ENCODE assay signal across 25 mouse cellular contexts in genomic region chr13:36552522-36553246, GRCm38 (mm10).
DNase-seq lines count a peak whose midpoint lies in the region; ATAC-seq and TF ChIP-seq lines count a peak whose summit lies in the region.
"Had no signal": no experiment of that assay in that cellular context is flagged by ENCODE, and none has a peak within 500 bp of the region (broad histone marks: within the 10 kb centered on the region; RNA-seq: fewer than 3 reads in every experiment).

No protein-coding gene starts in this region.

- H3K9ac ChIP-seq in hindbrain, postnatal 0 days (replicated peaks; ENCODE audit: low read length): no peak overlapping the region
- no peak overlapping the region for H3K9ac ChIP-seq in hindbrain, embryonic 14.5 days
- no peak overlapping the region for H3K9ac ChIP-seq in lung, embryonic 14.5 days
- H3K9ac ChIP-seq in midbrain, embryonic 14.5 days (replicated peaks; ENCODE audit: low read length): no peak overlapping the region
- no peak overlapping the region for H3K9ac ChIP-seq in midbrain, embryonic 16.5 days (ENCODE audit: low read depth, low read length)
- no peak overlapping the region for H3K9ac ChIP-seq in neural tube, embryonic 14.5 days (replicated peaks; ENCODE audit: low read depth, low read length)
- no peak overlapping the region for H3K9ac ChIP-seq in neural tube, embryonic 15.5 days (replicated peaks)
- H3K9ac ChIP-seq: embryonic facial prominence, embryonic 12.5 days; embryonic facial prominence, embryonic 15.5 days; heart, embryonic 13.5 days had no signal

- WGBS in hindbrain, postnatal 0 days: 67% methylated on average over 3 of the region's 3 CpGs
- WGBS in hindbrain, embryonic 14.5 days: 75% methylated on average over 3 of the region's 3 CpGs
- 52% methylated on average over 3 of the region's 3 CpGs for WGBS in lung, embryonic 14.5 days
- 83% methylated on average over 3 of the region's 3 CpGs for WGBS in midbrain, embryonic 14.5 days
- 64% methylated on average over 3 of the region's 3 CpGs for WGBS in midbrain, embryonic 16.5 days
- WGBS in neural tube, embryonic 14.5 days: 64% methylated on average over 3 of the region's 3 CpGs
- WGBS in neural tube, embryonic 15.5 days: 58% methylated on average over 3 of the region's 3 CpGs

- no peaks in the 10 kb centered on the region for H3K36me3 ChIP-seq in hindbrain, postnatal 0 days (ENCODE audit: insufficient read depth, low read length)
- H3K36me3 ChIP-seq in hindbrain, embryonic 14.5 days (replicated peaks; ENCODE audit: control insufficient read depth, insufficient read depth): no peaks in the 10 kb centered on the region
- H3K36me3 ChIP-seq in lung, embryonic 14.5 days (ENCODE audit: insufficient read depth): no peaks in the 10 kb centered on the region
- H3K36me3 ChIP-seq in midbrain, embryonic 14.5 days (ENCODE audit: control insufficient read depth, insufficient read depth, low read length): no peaks in the 10 kb centered on the region
- no peaks in the 10 kb centered on the region for H3K36me3 ChIP-seq in midbrain, embryonic 16.5 days (ENCODE audit: control insufficient read depth, insufficient read depth, low read length)
- H3K36me3 ChIP-seq in neural tube, embryonic 14.5 days (ENCODE audit: control insufficient read depth, insufficient read depth, low read length): no peaks in the 10 kb centered on the region
- no peaks in the 10 kb centered on the region for H3K36me3 ChIP-seq in neural tube, embryonic 15.5 days
- H3K36me3 ChIP-seq: embryonic facial prominence, embryonic 12.5 days; embryonic facial prominence, embryonic 15.5 days; heart, embryonic 10.5 days; heart, embryonic 13.5 days had no signal

- peak; percentile 41 for TF ChIP-seq CTCF in hindbrain, postnatal 0 days (IDR thresholded peaks at IDR 0.05; ENCODE audit: low read depth)
- peak; percentile 37 for TF ChIP-seq CTCF in lung, embryonic 14.5 days (IDR thresholded peaks at IDR 0.05; ENCODE audit: low read depth)

- no peak for ATAC-seq in hindbrain, postnatal 0 days
- ATAC-seq in hindbrain, embryonic 14.5 days (ENCODE audit: low FRiP score): no peak
- ATAC-seq in lung, embryonic 14.5 days (ENCODE audit: insufficient read depth): peak; percentile 59
- ATAC-seq in midbrain, embryonic 14.5 days (ENCODE audit: low FRiP score, low TSS enrichment): no peak
- no peak for ATAC-seq in midbrain, embryonic 16.5 days
- 0 out of 2 replicates have a peak, but pooled peaks have one; percentile 15 for ATAC-seq in neural tube, embryonic 14.5 days (ENCODE audit: low read depth)
- no peak for ATAC-seq in neural tube, embryonic 15.5 days (ENCODE audit: low FRiP score)
- ATAC-seq: CD4-positive, CD25-positive, alpha-beta regulatory T cell, adult 4 months; forebrain, embryonic 14.5 days had no signal

- H3K4me2 ChIP-seq in hindbrain, postnatal 0 days (ENCODE audit: low read depth, low read length): no peak overlapping the region
- no peak overlapping the region for H3K4me2 ChIP-seq in hindbrain, embryonic 14.5 days (replicated peaks)
- H3K4me2 ChIP-seq in lung, embryonic 14.5 days: no peak overlapping the region
- H3K4me2 ChIP-seq in midbrain, embryonic 14.5 days (ENCODE audit: low read length): no peak overlapping the region
- H3K4me2 ChIP-seq in midbrain, embryonic 16.5 days (ENCODE audit: low read length): no peak overlapping the region
- no peak overlapping the region for H3K4me2 ChIP-seq in neural tube, embryonic 14.5 days (ENCODE audit: low read depth, low read length)
- H3K4me2 ChIP-seq in neural tube, embryonic 15.5 days: no peak overlapping the region
- H3K4me2 ChIP-seq: embryonic facial prominence, embryonic 12.5 days; embryonic facial prominence, embryonic 15.5 days; heart, embryonic 13.5 days had no signal

- H3K27me3 ChIP-seq in hindbrain, postnatal 0 days (ENCODE audit: insufficient read depth, low read length): no peaks in the 10 kb centered on the region
- H3K27me3 ChIP-seq in hindbrain, embryonic 14.5 days (ENCODE audit: control insufficient read depth, insufficient read depth, low read length): no peaks in the 10 kb centered on the region
- no peaks in the 10 kb centered on the region for H3K27me3 ChIP-seq in lung, embryonic 14.5 days (ENCODE audit: insufficient read depth, low read length)
- no peaks in the 10 kb centered on the region for H3K27me3 ChIP-seq in midbrain, embryonic 14.5 days (ENCODE audit: control insufficient read depth, insufficient read depth, low read length)
- no peaks in the 10 kb centered on the region for H3K27me3 ChIP-seq in midbrain, embryonic 16.5 days (ENCODE audit: control insufficient read depth, insufficient read depth, low read depth, low read length)
- H3K27me3 ChIP-seq in neural tube, embryonic 14.5 days (ENCODE audit: control insufficient read depth, insufficient read depth, low read length): no peaks in the 10 kb centered on the region
- no peaks in the 10 kb centered on the region for H3K27me3 ChIP-seq in neural tube, embryonic 15.5 days (replicated peaks)
- H3K27me3 ChIP-seq: embryonic facial prominence, embryonic 12.5 days; embryonic facial prominence, embryonic 15.5 days; heart, embryonic 13.5 days had no signal

- H3K27ac ChIP-seq in hindbrain, postnatal 0 days: no peak overlapping the region
- H3K27ac ChIP-seq in hindbrain, embryonic 14.5 days: no peak overlapping the region
- peak overlapping the region; percentile 30; the same call in 1 of the 2 replicates for H3K27ac ChIP-seq in lung, embryonic 14.5 days (ENCODE audit: low read depth)
- H3K27ac ChIP-seq in midbrain, embryonic 14.5 days (replicated peaks; ENCODE audit: low read depth, low read length): no peak overlapping the region
- no peak overlapping the region for H3K27ac ChIP-seq in midbrain, embryonic 16.5 days (ENCODE audit: low read length)
- no peak overlapping the region for H3K27ac ChIP-seq in neural tube, embryonic 14.5 days (ENCODE audit: low read depth, low read length)
- H3K27ac ChIP-seq in neural tube, embryonic 15.5 days (replicated peaks): no peak overlapping the region
- H3K27ac ChIP-seq: embryonic facial prominence, embryonic 12.5 days; embryonic facial prominence, embryonic 15.5 days; heart, adult 2 months; heart, embryonic 10.5 days; heart, embryonic 13.5 days had no signal

- peak; percentile 28 for DNase-seq in hindbrain, postnatal 0 days (ENCODE audit: low spot score)
- no peak for DNase-seq in hindbrain, embryonic 14.5 days (ENCODE audit: low spot score)
- peak; percentile 66 for DNase-seq in lung, embryonic 14.5 days
- no peak for DNase-seq in lung, postnatal 10 days
- peak; percentile 39 for DNase-seq in midbrain, embryonic 14.5 days
- DNase-seq: adrenal gland, adult 2 months; adrenal gland, postnatal 14 days; cerebellum, adult 11 months; cerebellum, adult 2 months; cerebellum, adult 9-11 months; cerebellum, postnatal 25 days; gastrocnemius, postnatal 10 days; gastrocnemius, postnatal 36 days; heart, adult 2 months; heart, postnatal 14 days; heart, postnatal 4 days had no signal

- H3K4me1 ChIP-seq in hindbrain, postnatal 0 days (ENCODE audit: insufficient read depth, low read length): no peaks in the 10 kb centered on the region; the same call in 1 of the 2 replicates
- H3K4me1 ChIP-seq in hindbrain, embryonic 14.5 days (replicated peaks; ENCODE audit: control insufficient read depth, insufficient read depth, low read length): no peaks in the 10 kb centered on the region
- H3K4me1 ChIP-seq in lung, embryonic 14.5 days (ENCODE audit: insufficient read depth): no peaks in the 10 kb centered on the region
- H3K4me1 ChIP-seq in midbrain, embryonic 14.5 days (ENCODE audit: control insufficient read depth, insufficient read depth, low read length): 0 out of 2 replicates have a peak, but pooled peaks cover 8% of the 10 kb centered on the region
- H3K4me1 ChIP-seq in midbrain, embryonic 16.5 days (ENCODE audit: control insufficient read depth, insufficient read depth, low read length): peaks cover 2% of the 10 kb centered on the region; the same call in 1 of the 2 replicates
- no peaks in the 10 kb centered on the region for H3K4me1 ChIP-seq in neural tube, embryonic 14.5 days (ENCODE audit: control insufficient read depth, insufficient read depth, low read length)
- 0 out of 2 replicates have a peak, but pooled peaks cover 7% of the 10 kb centered on the region for H3K4me1 ChIP-seq in neural tube, embryonic 15.5 days
- H3K4me1 ChIP-seq: embryonic facial prominence, embryonic 12.5 days; embryonic facial prominence, embryonic 15.5 days had no signal

- no peaks in the 10 kb centered on the region for H3K9me3 ChIP-seq in hindbrain, postnatal 0 days (ENCODE audit: low read length)
- H3K9me3 ChIP-seq in hindbrain, embryonic 14.5 days (ENCODE audit: control insufficient read depth, low read length): no peaks in the 10 kb centered on the region
- H3K9me3 ChIP-seq in lung, embryonic 14.5 days (ENCODE audit: low read depth, low read length): no peaks in the 10 kb centered on the region
- no peaks in the 10 kb centered on the region for H3K9me3 ChIP-seq in midbrain, embryonic 14.5 days (ENCODE audit: control insufficient read depth, low read length)
- H3K9me3 ChIP-seq in midbrain, embryonic 16.5 days (replicated peaks; ENCODE audit: control insufficient read depth, low read length, poor library complexity, severe bottlenecking): no peaks in the 10 kb centered on the region
- no peaks in the 10 kb centered on the region for H3K9me3 ChIP-seq in neural tube, embryonic 14.5 days (ENCODE audit: control insufficient read depth, low read length)
- no peaks in the 10 kb centered on the region for H3K9me3 ChIP-seq in neural tube, embryonic 15.5 days (replicated peaks)
- H3K9me3 ChIP-seq: embryonic facial prominence, embryonic 12.5 days; embryonic facial prominence, embryonic 15.5 days; heart, embryonic 10.5 days; heart, embryonic 13.5 days had no signal

- no peak overlapping the region for H3K4me3 ChIP-seq in hindbrain, postnatal 0 days (ENCODE audit: low read length)
- no peak overlapping the region for H3K4me3 ChIP-seq in hindbrain, embryonic 14.5 days (replicated peaks; ENCODE audit: low read length)
- no peak overlapping the region for H3K4me3 ChIP-seq in lung, embryonic 14.5 days (ENCODE audit: low read depth, low read length)
- no peak overlapping the region for H3K4me3 ChIP-seq in midbrain, embryonic 14.5 days (replicated peaks; ENCODE audit: low read depth, low read length)
- no peak overlapping the region for H3K4me3 ChIP-seq in midbrain, embryonic 16.5 days (ENCODE audit: low read depth, low read length)
- H3K4me3 ChIP-seq in neural tube, embryonic 14.5 days (ENCODE audit: low read depth, low read length): no peak overlapping the region
- no peak overlapping the region for H3K4me3 ChIP-seq in neural tube, embryonic 15.5 days (replicated peaks)
- H3K4me3 ChIP-seq: embryonic facial prominence, embryonic 12.5 days; embryonic facial prominence, embryonic 15.5 days; heart, adult 2 months; heart, embryonic 10.5 days; heart, embryonic 13.5 days had no signal

Comparison
In these comparisons a context has a peak if more than half of its experiments do, and no peak if none do; other contexts are left out.
1. ATAC-seq: peak in lung, embryonic 14.5 days (single experiment) and neural tube, embryonic 14.5 days (single experiment); none in hindbrain, postnatal 0 days (single experiment), hindbrain, embryonic 14.5 days (single experiment), midbrain, embryonic 14.5 days (single experiment), midbrain, embryonic 16.5 days (single experiment) and neural tube, embryonic 15.5 days (single experiment).
2. DNase-seq: peak in hindbrain, postnatal 0 days (single experiment), lung, embryonic 14.5 days (single experiment) and midbrain, embryonic 14.5 days (single experiment); none in hindbrain, embryonic 14.5 days (single experiment) and lung, postnatal 10 days (single experiment).